Mouse (Mus musculus): ENCODE measurements around the gene Spon1. TPM values are rescaled to one million over a fixed set of nuclear protein-coding genes. Genes with fewer than 3 reads are reported as not detected.

The Spon1 gene
- total and polyA plus RNA-seq, 2 experiments from 2014 or later = 35.7 to 39.5 TPM

DNA sequence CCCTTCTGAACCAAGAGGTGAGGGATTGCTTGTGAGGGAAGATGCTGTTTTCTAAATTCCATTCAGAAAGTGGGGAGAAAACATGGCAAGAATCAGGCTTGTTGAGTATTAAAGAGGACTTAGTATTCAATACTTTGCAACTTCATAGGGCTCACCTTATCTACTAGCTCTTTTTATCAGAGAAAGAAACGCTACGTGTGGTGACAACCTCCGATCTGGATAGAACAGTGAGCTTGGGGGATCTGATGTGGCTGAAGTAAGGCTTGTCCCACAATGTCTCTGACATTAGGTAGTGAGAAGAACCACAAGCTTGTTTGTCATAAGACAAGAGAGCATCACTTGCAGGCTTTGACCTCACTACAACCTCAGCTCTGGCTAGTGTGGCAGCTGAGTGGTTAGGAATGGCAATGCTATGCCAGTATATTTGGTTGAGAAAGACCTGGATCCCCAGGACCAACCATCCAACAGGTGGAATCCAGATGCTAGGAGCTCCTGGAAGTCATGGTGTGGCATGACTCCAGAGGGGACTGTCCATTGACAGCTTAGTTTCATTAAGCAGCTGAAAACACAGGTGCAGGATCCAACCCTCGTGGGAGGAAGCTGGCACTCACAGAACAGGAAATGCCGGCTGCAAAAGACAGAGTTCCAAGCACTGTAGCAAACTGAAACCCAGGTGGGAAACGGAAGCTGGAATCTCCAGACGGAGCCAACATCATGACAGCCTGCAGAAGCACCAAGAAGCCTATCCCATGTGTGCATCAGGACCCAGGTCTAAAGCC is 81.4 kb downstream of the Spon1 start:
- ATAC-seq (ENCODE audit: low FRiP score) = no peak
- 79% methylated on average over 7 of the region's 7 CpGs for WGBS
- no peak for TF ChIP-seq CTCF (IDR thresholded peaks at IDR 0.05)

DNA sequence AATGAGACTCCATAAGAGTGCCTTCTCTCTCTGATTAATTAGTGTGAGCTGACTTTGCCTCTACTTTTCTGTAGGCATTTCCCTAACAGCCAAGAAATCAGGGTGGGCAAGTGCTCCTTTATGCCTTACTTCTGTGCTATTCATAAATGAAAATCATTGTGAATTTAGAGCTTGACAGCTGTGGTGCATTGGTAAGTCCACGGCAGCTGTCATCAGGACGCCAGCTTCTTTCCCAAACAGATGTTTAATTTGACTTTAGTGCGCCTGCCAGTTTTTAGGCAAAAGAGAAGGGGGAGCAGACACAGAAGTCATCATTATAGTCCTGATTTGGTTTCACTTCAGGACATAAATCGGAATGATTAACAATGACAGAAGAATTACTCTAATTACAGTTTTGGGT is 84.6 kb downstream of the Spon1 start:
- no peak for TF ChIP-seq CTCF (IDR thresholded peaks at IDR 0.05)
- Histone ChIP-seq H3K4me2 (ENCODE audit: low read depth, low read length, poor library complexity, severe bottlenecking) (no peak overlapping the region), H3K36me3 (ENCODE audit: insufficient read depth, low read length) (no peaks in the 10 kb centered on the region), H3K27me3 (ENCODE audit: insufficient read depth, low read length) (no peaks in the 10 kb centered on the region), H3K4me3 (ENCODE audit: low read depth, low read length) (no peak overlapping the region), H3K27ac (ENCODE audit: low read depth, low read length) (no peak overlapping the region), H3K9me3 (ENCODE audit: low read length) (no peaks in the 10 kb centered on the region), H3K9ac (replicated peaks; ENCODE audit: low read length, poor library complexity, severe bottlenecking) (no peak overlapping the region), H3K4me1 (ENCODE audit: insufficient read depth, low read length) (no peaks in the 10 kb centered on the region)
- DNase-seq (ENCODE audit: low spot score) (no peak), ATAC-seq (ENCODE audit: low FRiP score) (no peak)
- WGBS = 73% methylated on average over 4 of the region's 4 CpGs

More for the DNA sequence above, 81.4 kb downstream of the Spon1 start:
- no peaks in the 10 kb centered on the region for H3K9me3 ChIP-seq (ENCODE audit: low read length)
- no peaks in the 10 kb centered on the region for H3K36me3 ChIP-seq (ENCODE audit: insufficient read depth, low read length)
- H3K27me3 ChIP-seq (ENCODE audit: insufficient read depth, low read length) = no peaks in the 10 kb centered on the region
- no peak for DNase-seq (ENCODE audit: low spot score)
- no peaks in the 10 kb centered on the region for H3K4me1 ChIP-seq (ENCODE audit: insufficient read depth, low read length)
- H3K9ac ChIP-seq (replicated peaks; ENCODE audit: low read length, poor library complexity, severe bottlenecking) = no peak overlapping the region
- H3K27ac ChIP-seq (ENCODE audit: low read depth, low read length) = no peak overlapping the region
- no peak overlapping the region for H3K4me2 ChIP-seq (ENCODE audit: low read depth, low read length, poor library complexity, severe bottlenecking)
- no peak overlapping the region for H3K4me3 ChIP-seq (ENCODE audit: low read depth, low read length)

- H3K9me3 ChIP-seq (ENCODE audit: low read length) = no peaks in the 10 kb centered on the region
- H3K27me3 ChIP-seq (ENCODE audit: insufficient read depth, low read length) = no peaks in the 10 kb centered on the region
- ATAC-seq (ENCODE audit: low FRiP score) (no peak), DNase-seq (ENCODE audit: low spot score) (no peak)
- no peak overlapping the region for H3K4me3 ChIP-seq (ENCODE audit: low read depth, low read length)
- 74% methylated on average over 4 of the region's 4 CpGs for WGBS
- H3K4me1 ChIP-seq (ENCODE audit: insufficient read depth, low read length) = no peaks in the 10 kb centered on the region
- H3K36me3 ChIP-seq (ENCODE audit: insufficient read depth, low read length) = no peaks in the 10 kb centered on the region
- no peak for TF ChIP-seq CTCF (IDR thresholded peaks at IDR 0.05)
- no peak overlapping the region for H3K27ac ChIP-seq (ENCODE audit: low read depth, low read length)
- H3K4me2 ChIP-seq (ENCODE audit: low read depth, low read length, poor library complexity, severe bottlenecking) = no peak overlapping the region
- no peak overlapping the region for H3K9ac ChIP-seq (replicated peaks; ENCODE audit: low read length, poor library complexity, severe bottlenecking)
Observed at GRCm38 (mm10) chr7:113855396-113855795, 89.6 kb downstream of the Spon1 start.

DNA sequence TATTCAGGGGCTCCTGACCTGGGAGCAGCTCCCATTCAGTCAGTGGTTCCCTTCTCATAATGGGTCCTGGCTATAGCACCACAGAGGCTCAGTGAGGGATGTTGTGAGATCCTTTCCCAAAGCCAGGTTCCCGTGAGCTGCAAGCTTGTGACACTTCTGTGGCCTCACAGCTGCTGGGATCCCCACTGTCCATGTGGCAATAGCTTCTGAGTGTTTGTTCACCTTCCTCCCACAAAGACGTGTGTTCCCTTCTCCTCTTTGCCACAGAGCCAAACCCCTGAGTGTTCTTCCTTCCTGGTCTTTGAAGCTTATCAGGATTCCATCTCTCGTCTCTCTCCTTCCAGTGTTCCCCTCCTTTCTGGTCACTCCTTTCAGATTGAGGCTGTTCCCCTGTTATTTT is 90.3 kb downstream of the Spon1 start:
- no peak overlapping the region for H3K27ac ChIP-seq (ENCODE audit: low read depth, low read length)
- no peak for TF ChIP-seq CTCF (IDR thresholded peaks at IDR 0.05)
- H3K9me3 ChIP-seq (ENCODE audit: low read length) = no peaks in the 10 kb centered on the region
- no peak overlapping the region for H3K4me2 ChIP-seq (ENCODE audit: low read depth, low read length, poor library complexity, severe bottlenecking)
- H3K4me3 ChIP-seq (ENCODE audit: low read depth, low read length) = no peak overlapping the region
- no peaks in the 10 kb centered on the region for H3K36me3 ChIP-seq (ENCODE audit: insufficient read depth, low read length)
- H3K27me3 ChIP-seq (ENCODE audit: insufficient read depth, low read length) = no peaks in the 10 kb centered on the region
- H3K9ac ChIP-seq (replicated peaks; ENCODE audit: low read length, poor library complexity, severe bottlenecking) = no peak overlapping the region
- WGBS = 69% methylated on average over 3 of the region's 3 CpGs
- ATAC-seq (ENCODE audit: low FRiP score) = no peak
- DNase-seq (ENCODE audit: low spot score) = no peak
- H3K4me1 ChIP-seq (ENCODE audit: insufficient read depth, low read length) = no peaks in the 10 kb centered on the region

GRCm38 (mm10) chr7:113859480-113859881 is 93.7 kb downstream of the Spon1 start:
- no peaks in the 10 kb centered on the region for H3K27me3 ChIP-seq (ENCODE audit: insufficient read depth, low read length)
- ATAC-seq (ENCODE audit: low FRiP score) (no peak), DNase-seq (ENCODE audit: low spot score) (peak; percentile 48)
- TF ChIP-seq CTCF (IDR thresholded peaks at IDR 0.05) = no peak
- H3K4me2 ChIP-seq (ENCODE audit: low read depth, low read length, poor library complexity, severe bottlenecking) = no peak overlapping the region
- H3K36me3 ChIP-seq (ENCODE audit: insufficient read depth, low read length) = no peaks in the 10 kb centered on the region
- H3K9me3 ChIP-seq (ENCODE audit: low read length) = no peaks in the 10 kb centered on the region
- H3K27ac ChIP-seq (ENCODE audit: low read depth, low read length) = no peak overlapping the region
- no peak overlapping the region for H3K9ac ChIP-seq (replicated peaks; ENCODE audit: low read length, poor library complexity, severe bottlenecking)
- H3K4me1 ChIP-seq (ENCODE audit: insufficient read depth, low read length) = no peaks in the 10 kb centered on the region
- H3K4me3 ChIP-seq (ENCODE audit: low read depth, low read length) = no peak overlapping the region
- 59% methylated on average over 5 of the region's 5 CpGs for WGBS

GRCm38 (mm10) chr7:113861964-113862363 is 96.2 kb downstream of the Spon1 start:
- no peak for TF ChIP-seq CTCF (IDR thresholded peaks at IDR 0.05)
- H3K27ac ChIP-seq (ENCODE audit: low read depth, low read length) = no peak overlapping the region
- H3K9ac ChIP-seq (replicated peaks; ENCODE audit: low read length, poor library complexity, severe bottlenecking) = no peak overlapping the region
- 91% methylated on average over 4 of the region's 4 CpGs for WGBS
- DNase-seq (ENCODE audit: low spot score) (no peak), ATAC-seq (ENCODE audit: low FRiP score) (no peak)
- no peaks in the 10 kb centered on the region for H3K27me3 ChIP-seq (ENCODE audit: insufficient read depth, low read length)
- H3K4me2 ChIP-seq (ENCODE audit: low read depth, low read length, poor library complexity, severe bottlenecking) = no peak overlapping the region
- H3K36me3 ChIP-seq (ENCODE audit: insufficient read depth, low read length) = no peaks in the 10 kb centered on the region
- H3K4me1 ChIP-seq (ENCODE audit: insufficient read depth, low read length) = no peaks in the 10 kb centered on the region
- H3K4me3 ChIP-seq (ENCODE audit: low read depth, low read length) = no peak overlapping the region
- no peaks in the 10 kb centered on the region for H3K9me3 ChIP-seq (ENCODE audit: low read length)

All from midbrain, postnatal 0 days (tissue).